Mouse (Mus musculus): ENCODE measurements around the gene Znrf4. TPM values are rescaled to one million over a fixed set of nuclear protein-coding genes. Genes with fewer than 3 reads are reported as not detected.

Znrf4 gene
- polyA plus RNA-seq, 2 experiments: not detected

- no peak for DNase-seq (ENCODE audit: low spot score)
- no peak for ATAC-seq (ENCODE audit: low FRiP score, low read depth)
- WGBS: 18% methylated on average over 28 of the region's 29 CpGs
- Histone ChIP-seq H3K9me3 (ENCODE audit: control insufficient read depth, low read length) (no peaks in the 10 kb centered on the region), H3K27me3 (ENCODE audit: control insufficient read depth, insufficient read depth, low read length) (peaks cover 45% of the 10 kb centered on the region), H3K9ac (ENCODE audit: low read depth, low read length, severe bottlenecking) (0 out of 2 replicates have a peak overlapping the region, but pooled peaks have one; percentile 16), H3K4me1 (ENCODE audit: control insufficient read depth, insufficient read depth, low read length) (peaks cover 9% of the 10 kb centered on the region), H3K27ac (replicated peaks; ENCODE audit: low read depth, low read length) (no peak overlapping the region), H3K4me2 (replicated peaks; ENCODE audit: low read depth, low read length, severe bottlenecking) (peak overlapping the region; percentile 43), H3K4me3 (replicated peaks; ENCODE audit: low read length) (peak overlapping the region; percentile 29), H3K36me3 (ENCODE audit: control insufficient read depth, insufficient read depth, low read length) (no peaks in the 10 kb centered on the region)
- TF ChIP-seq POLR2A (IDR thresholded peaks at IDR 0.05; ENCODE audit: borderline replicate concordance, extremely low read depth, insufficient read depth, insufficient read length): no peak
Measured at GRCm38 (mm10) chr17:56511707-56512090, 532 bp downstream of the Znrf4 start.

GRCm38 (mm10) chr17:56510970-56511706 lies 1.1 kb downstream of the Znrf4 start:
- H3K4me1 ChIP-seq (ENCODE audit: control insufficient read depth, insufficient read depth, low read length): peaks cover 10% of the 10 kb centered on the region
- peaks cover 45% of the 10 kb centered on the region for H3K27me3 ChIP-seq (ENCODE audit: control insufficient read depth, insufficient read depth, low read length)
- H3K27ac ChIP-seq (replicated peaks; ENCODE audit: low read depth, low read length): no peak overlapping the region
- 8% methylated on average over 55 of the region's 60 CpGs for WGBS
- H3K4me3 ChIP-seq (replicated peaks; ENCODE audit: low read length): peak overlapping the region; percentile 29
- DNase-seq (ENCODE audit: low spot score): no peak
- no peak for ATAC-seq (ENCODE audit: low FRiP score, low read depth)
- H3K4me2 ChIP-seq (replicated peaks; ENCODE audit: low read depth, low read length, severe bottlenecking): peak overlapping the region; percentile 43
- no peaks in the 10 kb centered on the region for H3K36me3 ChIP-seq (ENCODE audit: control insufficient read depth, insufficient read depth, low read length)
- H3K9ac ChIP-seq (ENCODE audit: low read depth, low read length, severe bottlenecking): 0 out of 2 replicates have a peak overlapping the region, but pooled peaks have one; percentile 16
- no peak for TF ChIP-seq POLR2A (IDR thresholded peaks at IDR 0.05; ENCODE audit: borderline replicate concordance, extremely low read depth, insufficient read depth, insufficient read length)
- H3K9me3 ChIP-seq (ENCODE audit: control insufficient read depth, low read length): no peaks in the 10 kb centered on the region

GRCm38 (mm10) chr17:56510473-56510969 lies 1.7 kb downstream of the Znrf4 start:
- no peak overlapping the region for H3K9ac ChIP-seq (ENCODE audit: low read depth, low read length, severe bottlenecking)
- H3K4me1 ChIP-seq (ENCODE audit: control insufficient read depth, insufficient read depth, low read length): 0 out of 2 replicates have a peak, but pooled peaks cover 4% of the 10 kb centered on the region
- H3K4me3 ChIP-seq (replicated peaks; ENCODE audit: low read length): peak overlapping the region; percentile 29; the same call in 1 of the 2 replicates
- H3K27ac ChIP-seq (replicated peaks; ENCODE audit: low read depth, low read length): no peak overlapping the region
- H3K27me3 ChIP-seq (ENCODE audit: control insufficient read depth, insufficient read depth, low read length): peaks cover 45% of the 10 kb centered on the region
- no peak for ATAC-seq (ENCODE audit: low FRiP score, low read depth)
- WGBS: 33% methylated on average over 27 of the region's 27 CpGs
- no peak for TF ChIP-seq POLR2A (IDR thresholded peaks at IDR 0.05; ENCODE audit: borderline replicate concordance, extremely low read depth, insufficient read depth, insufficient read length)
- no peaks in the 10 kb centered on the region for H3K36me3 ChIP-seq (ENCODE audit: control insufficient read depth, insufficient read depth, low read length)
- H3K4me2 ChIP-seq (replicated peaks; ENCODE audit: low read depth, low read length, severe bottlenecking): peak overlapping the region; percentile 43; the same call in 1 of the 2 replicates
- no peak for DNase-seq (ENCODE audit: low spot score)
- no peaks in the 10 kb centered on the region for H3K9me3 ChIP-seq (ENCODE audit: control insufficient read depth, low read length)

DNA sequence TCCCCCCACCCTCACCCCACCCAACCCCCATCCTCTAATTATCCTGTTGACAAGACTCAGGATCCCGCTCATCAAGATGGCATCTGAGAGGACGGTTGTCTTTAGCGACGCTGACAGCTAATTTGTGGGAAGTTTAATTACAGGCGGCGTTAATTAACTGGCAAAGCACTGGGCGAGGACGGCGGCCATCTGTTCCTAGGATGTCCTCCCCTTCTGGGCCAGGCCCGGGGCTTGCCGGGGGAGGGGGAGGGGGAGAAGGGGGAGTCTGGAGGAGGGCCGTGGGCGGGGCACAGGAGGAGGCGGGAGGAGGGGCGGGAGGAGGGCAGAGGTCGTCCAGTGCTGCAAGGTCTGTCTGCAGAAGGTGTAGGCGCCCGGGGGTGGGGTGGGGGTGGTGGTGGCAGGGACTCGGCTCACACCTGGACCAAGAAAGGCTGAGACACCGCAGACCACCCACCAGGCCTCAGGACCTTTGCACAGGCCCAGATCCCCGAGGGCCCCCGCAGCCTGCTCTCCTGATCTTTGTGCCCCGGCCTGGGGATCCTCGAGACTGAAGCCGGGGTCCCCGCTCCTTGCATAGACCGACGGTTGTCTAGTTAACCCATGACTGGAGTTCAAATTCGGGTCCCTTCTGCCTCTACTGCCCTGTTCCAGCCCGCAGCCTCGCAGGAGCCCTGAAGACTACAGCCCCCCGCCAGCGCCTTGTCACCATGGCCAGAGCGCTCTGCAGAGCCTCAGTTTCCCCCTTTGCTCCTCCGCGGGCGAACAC lies 2.3 kb downstream of the Znrf4 start:
- 7% methylated on average over 24 of the region's 37 CpGs for WGBS
- Histone ChIP-seq H3K4me1 (ENCODE audit: control insufficient read depth, insufficient read depth, low read length) (0 out of 2 replicates have a peak, but pooled peaks cover 4% of the 10 kb centered on the region), H3K27ac (replicated peaks; ENCODE audit: low read depth, low read length) (no peak overlapping the region), H3K4me3 (replicated peaks; ENCODE audit: low read length) (peak overlapping the region; percentile 4; the same call in 1 of the 2 replicates), H3K4me2 (replicated peaks; ENCODE audit: low read depth, low read length, severe bottlenecking) (no peak overlapping the region), H3K27me3 (ENCODE audit: control insufficient read depth, insufficient read depth, low read length) (peaks cover 45% of the 10 kb centered on the region), H3K9ac (ENCODE audit: low read depth, low read length, severe bottlenecking) (no peak overlapping the region), H3K36me3 (ENCODE audit: control insufficient read depth, insufficient read depth, low read length) (no peaks in the 10 kb centered on the region), H3K9me3 (ENCODE audit: control insufficient read depth, low read length) (no peaks in the 10 kb centered on the region)
- TF ChIP-seq POLR2A (IDR thresholded peaks at IDR 0.05; ENCODE audit: borderline replicate concordance, extremely low read depth, insufficient read depth, insufficient read length): no peak
- DNase-seq (ENCODE audit: low spot score) (no peak), ATAC-seq (ENCODE audit: low FRiP score, low read depth) (no peak)

DNA sequence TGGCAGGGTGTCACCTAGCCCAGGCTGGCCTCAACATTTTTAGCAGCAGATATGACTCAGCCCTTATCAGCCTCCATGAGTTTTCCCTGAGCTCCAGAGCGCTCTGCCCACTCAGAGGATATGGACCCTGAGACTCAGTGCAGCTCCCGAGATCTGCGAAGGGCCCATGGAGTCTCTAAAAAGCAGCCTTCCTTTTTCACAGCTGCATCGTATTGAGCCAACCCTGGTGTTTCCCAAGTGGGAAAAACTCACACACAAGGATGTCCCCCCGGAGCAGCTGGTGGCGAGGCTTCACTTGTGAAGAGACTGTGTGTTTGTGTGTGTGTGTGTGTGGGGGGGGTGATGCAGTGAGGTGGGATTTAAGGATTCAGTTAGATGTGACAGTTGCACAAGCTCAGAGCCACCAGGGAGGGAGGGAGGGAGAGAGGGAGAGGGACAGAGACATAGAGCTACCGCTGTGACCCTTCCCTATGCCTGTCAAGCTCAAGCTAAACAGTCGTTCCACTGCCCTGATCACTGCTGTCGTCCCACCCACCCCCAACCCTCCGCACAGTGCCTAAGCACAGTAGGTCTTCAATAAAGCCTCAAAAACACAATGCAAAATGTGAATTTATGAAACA lies 3.1 kb downstream of the Znrf4 start:
- H3K4me3 ChIP-seq (replicated peaks; ENCODE audit: low read length): no peak overlapping the region
- no peak for ATAC-seq (ENCODE audit: low FRiP score, low read depth)

More for the DNA sequence above, 3.1 kb downstream of the Znrf4 start:
- Histone ChIP-seq H3K4me1 (ENCODE audit: control insufficient read depth, insufficient read depth, low read length) (0 out of 2 replicates have a peak, but pooled peaks cover 4% of the 10 kb centered on the region), H3K36me3 (ENCODE audit: control insufficient read depth, insufficient read depth, low read length) (no peaks in the 10 kb centered on the region), H3K27me3 (ENCODE audit: control insufficient read depth, insufficient read depth, low read length) (peaks cover 45% of the 10 kb centered on the region), H3K9me3 (ENCODE audit: control insufficient read depth, low read length) (peaks cover 1% of the 10 kb centered on the region; the same call in 1 of the 2 replicates), H3K27ac (replicated peaks; ENCODE audit: low read depth, low read length) (no peak overlapping the region), H3K9ac (ENCODE audit: low read depth, low read length, severe bottlenecking) (no peak overlapping the region), H3K4me2 (replicated peaks; ENCODE audit: low read depth, low read length, severe bottlenecking) (no peak overlapping the region)
- 42% methylated on average over 10 of the region's 10 CpGs for WGBS
- no peak for TF ChIP-seq POLR2A (IDR thresholded peaks at IDR 0.05; ENCODE audit: borderline replicate concordance, extremely low read depth, insufficient read depth, insufficient read length)
- DNase-seq (ENCODE audit: low spot score): no peak
